Mouse (Mus musculus) neural tube, embryonic 11.5 days (tissue): ENCODE results near the gene Gm45785. TPM values are rescaled to one million over a fixed set of nuclear protein-coding genes. Genes with fewer than 3 reads are reported as not detected.

ENCODE experiments used
- ATAC-seq: fragments of 200-750 bp; cut with Nextera tagmentation; 2 replicates; pipeline ENCODE4 v1.8.0; 2017; ENCODE audit warnings: moderate number of reproducible peaks, mild to moderate bottlenecking, moderate TSS enrichment, moderate library complexity; ENCODE audit not compliant: insufficient read depth, low FRiP score, low TSS enrichment
- DNase-seq: peaks from one replicate; pipeline ENCODE4 v3.0.0-alpha.2; 2015; ENCODE audit warnings: low spot score
- H3K27ac ChIP-seq: fragments of 300-500 bp; sonication (generic); 2 replicates; pipeline ENCODE4 v1.5.1; 2014; ENCODE audit warnings: low read depth, mild to moderate bottlenecking, low read length
- H3K27me3 ChIP-seq: fragments of 300-500 bp; sonication (generic); 2 replicates; pipeline ENCODE4 v1.6.1; 2014; ENCODE audit warnings: mild to moderate bottlenecking, low read length, mixed read lengths; ENCODE audit not compliant: control insufficient read depth, insufficient read depth
- H3K36me3 ChIP-seq: fragments of 300-500 bp; sonication (generic); 2 replicates; pipeline ENCODE4 v1.6.1; 2014; ENCODE audit warnings: mild to moderate bottlenecking, low read length, moderate library complexity, mixed read lengths; ENCODE audit not compliant: control insufficient read depth, insufficient read depth
- H3K4me1 ChIP-seq: fragments of 300-500 bp; sonication (generic); 2 replicates; pipeline ENCODE4 v1.6.1; 2014; ENCODE audit warnings: low read length, mixed read lengths; ENCODE audit not compliant: control insufficient read depth, insufficient read depth
- H3K4me2 ChIP-seq: fragments of 300-500 bp; sonication (generic); 2 replicates; pipeline ENCODE4 v1.6.1; 2014; ENCODE audit warnings: low read depth, mild to moderate bottlenecking, moderate library complexity
- H3K4me3 ChIP-seq: fragments of 300-500 bp; sonication (generic); 2 replicates; pipeline ENCODE4 v1.5.1; 2014; ENCODE audit warnings: low read depth, low read length
- H3K9ac ChIP-seq: fragments of 300-500 bp; sonication (generic); 2 replicates; pipeline ENCODE4 v1.6.1; 2014; ENCODE audit warnings: mild to moderate bottlenecking, low read length
- H3K9me3 ChIP-seq: fragments of 300-500 bp; sonication (generic); 2 replicates; pipeline ENCODE4 v1.6.1; 2016; ENCODE audit warnings: low read length; ENCODE audit not compliant: control insufficient read depth
- WGBS: fragments of 180-500 bp; shearing (Covaris S2); extraction: QIAGEN DNeasy Blood & Tissue Kit; methylation state at CpG from one replicate; pipeline ENCODE4 v1.1.7; 2014; 5-methylcytosine and 5-hydroxymethylcytosine counted together
- polyA plus RNA-seq: library from polyadenylated mRNA; unstranded; fragments of >200 nt; fragmentation: Nextera tagmentation; extraction: Ambion mirVana; gene quantifications from 2 replicates; pipeline ENCODE4 v1.2.1, GENCODE M21; 2014

The Gm45785 gene
- polyA plus RNA-seq, 1 experiment from 2014 or later = not detected

- H3K4me3 ChIP-seq = no peak overlapping the region
- no peak overlapping the region for H3K27ac ChIP-seq
- H3K36me3 ChIP-seq = peaks cover 10% of the 10 kb centered on the region
- H3K4me2 ChIP-seq = no peak overlapping the region
- peaks cover 21% of the 10 kb centered on the region for H3K4me1 ChIP-seq
- DNase-seq (no peak), ATAC-seq (no peak)
- H3K9ac ChIP-seq = no peak overlapping the region
- H3K27me3 ChIP-seq = no peaks in the 10 kb centered on the region
- H3K9me3 ChIP-seq = no peaks in the 10 kb centered on the region
- 93% methylated on average over 18 of the region's 18 CpGs for WGBS
Observed at GRCm38 (mm10) chr7:140854483-140854882, 1.6 kb downstream of the Gm45785 start.

- DNase-seq (no peak), ATAC-seq (no peak)
- no peaks in the 10 kb centered on the region for H3K27me3 ChIP-seq
- no peak overlapping the region for H3K27ac ChIP-seq
- no peak overlapping the region for H3K9ac ChIP-seq
- WGBS = 82% methylated on average over 9 of the region's 9 CpGs
- H3K36me3 ChIP-seq = peaks cover 10% of the 10 kb centered on the region
- H3K4me2 ChIP-seq = no peak overlapping the region
- no peak overlapping the region for H3K4me3 ChIP-seq
- no peaks in the 10 kb centered on the region for H3K9me3 ChIP-seq
- H3K4me1 ChIP-seq = peaks cover 15% of the 10 kb centered on the region
Observed at GRCm38 (mm10) chr7:140853386-140853785, 2.7 kb downstream of the Gm45785 start.

- Histone ChIP-seq H3K36me3 (peaks cover 10% of the 10 kb centered on the region), H3K4me3 (no peak overlapping the region), H3K9me3 (no peaks in the 10 kb centered on the region), H3K27ac (no peak overlapping the region), H3K4me2 (no peak overlapping the region), H3K4me1 (peaks cover 8% of the 10 kb centered on the region), H3K27me3 (no peaks in the 10 kb centered on the region), H3K9ac (no peak overlapping the region)
- ATAC-seq (no peak), DNase-seq (no peak)
- 99% methylated on average over 4 of the region's 4 CpGs for WGBS
Observed at GRCm38 (mm10) chr7:140851916-140852315, 4.2 kb downstream of the Gm45785 start.

GRCm38 (mm10) chr7:140848591-140848990 is 7.5 kb downstream of the Gm45785 start:
- no peak overlapping the region for H3K9ac ChIP-seq
- H3K4me2 ChIP-seq = no peak overlapping the region
- no peaks in the 10 kb centered on the region for H3K9me3 ChIP-seq
- no peak overlapping the region for H3K27ac ChIP-seq
- H3K4me3 ChIP-seq = no peak overlapping the region
- 95% methylated on average over 10 of the region's 10 CpGs for WGBS
- no peak for ATAC-seq
- no peak for DNase-seq
- H3K27me3 ChIP-seq = no peaks in the 10 kb centered on the region
- peaks cover 7% of the 10 kb centered on the region for H3K36me3 ChIP-seq
- H3K4me1 ChIP-seq = no peaks in the 10 kb centered on the region

GRCm38 (mm10) chr7:140847755-140848580 is 8.2 kb downstream of the Gm45785 start, which contains the start of gene Odf3:
Gene Odf3, plus strand, starts transcription at chr7:140847805.
- H3K4me1 ChIP-seq = no peaks in the 10 kb centered on the region
- no peak within 1 kb of the TSS for H3K27ac ChIP-seq
- H3K9me3 ChIP-seq = no peaks in the 10 kb centered on the region
- H3K4me2 ChIP-seq = no peak within 1 kb of the TSS
- 73% methylated on average over 11 of the region's 11 CpGs for WGBS
- H3K9ac ChIP-seq = no peak within 1 kb of the TSS; the same call in 1 of the 2 replicates
- ATAC-seq (no peak), DNase-seq (no peak)
- peaks cover 4% of the 10 kb centered on the region for H3K36me3 ChIP-seq
- no peak within 1 kb of the TSS for H3K4me3 ChIP-seq
- no peaks in the 10 kb centered on the region for H3K27me3 ChIP-seq

GRCm38 (mm10) chr7:140846676-140847075 is 9.5 kb downstream of the Gm45785 start:
- ATAC-seq (no peak), DNase-seq (no peak)
- Histone ChIP-seq H3K27me3 (0 out of 2 replicates have a peak, but pooled peaks cover 2% of the 10 kb centered on the region), H3K4me2 (no peak overlapping the region), H3K4me1 (no peaks in the 10 kb centered on the region), H3K36me3 (no peaks in the 10 kb centered on the region), H3K9me3 (no peaks in the 10 kb centered on the region), H3K9ac (no peak overlapping the region), H3K27ac (no peak overlapping the region), H3K4me3 (no peak overlapping the region)
- WGBS = 85% methylated on average over 10 of the region's 10 CpGs

- ATAC-seq (no peak), DNase-seq (no peak)
- 63% methylated on average over 4 of the region's 4 CpGs for WGBS
Observed at GRCm38 (mm10) chr7:140845683-140846082, 10.4 kb downstream of the Gm45785 start.

GRCm38 (mm10) chr7:140844905-140845665 is 11.0 kb downstream of the Gm45785 start, which contains the start of gene Scgb1c1:
Gene Scgb1c1, plus strand, starts transcription at chr7:140845547.
- H3K9me3 ChIP-seq = no peaks in the 10 kb centered on the region
- no peaks in the 10 kb centered on the region for H3K4me1 ChIP-seq
- no peak within 1 kb of the TSS for H3K4me2 ChIP-seq
- H3K36me3 ChIP-seq = no peaks in the 10 kb centered on the region
- 0 out of 2 replicates have a peak, but pooled peaks cover 4% of the 10 kb centered on the region for H3K27me3 ChIP-seq
- no peak within 1 kb of the TSS for H3K4me3 ChIP-seq
- peak; percentile 85 for ATAC-seq
- H3K27ac ChIP-seq = no peak within 1 kb of the TSS
- DNase-seq = peak; percentile 89
- 34% methylated on average over 14 of the region's 14 CpGs for WGBS
- no peak within 1 kb of the TSS for H3K9ac ChIP-seq

More at GRCm38 (mm10) chr7:140845683-140846082, 10.4 kb downstream of the Gm45785 start:
- Histone ChIP-seq H3K27me3 (0 out of 2 replicates have a peak, but pooled peaks cover 2% of the 10 kb centered on the region), H3K4me2 (no peak overlapping the region), H3K36me3 (no peaks in the 10 kb centered on the region), H3K27ac (no peak overlapping the region), H3K9ac (no peak overlapping the region), H3K4me3 (no peak overlapping the region), H3K4me1 (no peaks in the 10 kb centered on the region), H3K9me3 (no peaks in the 10 kb centered on the region)
